Mouse (Mus musculus): Measurements from ENCODE around the gene Cfc1.

The Cfc1 gene

DNA sequence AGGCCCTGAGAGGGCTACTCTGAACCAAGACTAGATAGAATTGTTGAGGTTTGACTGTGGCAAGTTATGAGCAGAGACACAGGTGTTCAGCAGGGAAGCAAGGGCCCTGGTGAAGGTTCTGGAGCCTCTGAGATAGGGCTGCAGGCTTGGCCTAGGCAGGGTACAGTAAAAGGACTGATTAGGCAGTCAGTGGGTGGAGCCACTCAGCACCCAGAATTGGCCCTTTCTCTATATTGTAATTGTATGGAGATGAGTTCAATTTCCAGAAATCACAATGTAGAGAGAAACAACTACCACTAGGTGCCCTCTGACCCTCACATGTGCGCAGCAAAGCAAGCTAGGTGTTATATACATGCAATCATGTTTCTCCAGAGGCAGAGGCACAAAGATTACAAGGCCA is 18.2 kb downstream of the Cfc1 start:
- no peak for DNase-seq (ENCODE audit: low read depth, low spot score)

- DNase-seq (ENCODE audit: low read depth, low spot score), result no peak
Observed at GRCm38 (mm10) chr1:34554275-34554674, 18.8 kb downstream of the Cfc1 start.

DNA sequence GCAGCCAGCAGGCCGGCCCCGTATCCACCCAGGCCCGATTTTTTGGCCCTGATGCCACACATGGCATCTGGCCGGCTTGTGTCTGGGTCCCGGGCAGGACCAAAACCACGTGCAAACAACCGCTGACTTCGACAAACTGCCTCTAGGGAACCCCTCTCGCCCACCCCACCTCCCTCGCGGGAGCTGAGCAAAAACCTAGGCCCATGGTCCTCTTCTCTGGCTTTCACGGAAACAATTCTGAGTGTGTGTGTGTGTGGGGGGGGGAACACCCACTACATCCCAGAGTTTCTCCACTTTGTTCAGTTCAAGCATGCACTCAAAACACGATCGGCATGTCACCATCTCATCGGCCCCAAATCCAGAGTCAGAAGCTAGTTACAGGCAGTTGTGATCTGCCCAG is 25.4 kb downstream of the Cfc1 start, which contains the start of gene Prss40:
Gene Prss40, minus strand, starts transcription at position 101 of the 400 bp plus-strand sequence.
- no peak for DNase-seq (ENCODE audit: low read depth, low spot score)

GRCm38 (mm10) chr1:34564383-34565045 is 29.1 kb downstream of the Cfc1 start:
- no peak for DNase-seq (ENCODE audit: low read depth, low spot score)

DNA sequence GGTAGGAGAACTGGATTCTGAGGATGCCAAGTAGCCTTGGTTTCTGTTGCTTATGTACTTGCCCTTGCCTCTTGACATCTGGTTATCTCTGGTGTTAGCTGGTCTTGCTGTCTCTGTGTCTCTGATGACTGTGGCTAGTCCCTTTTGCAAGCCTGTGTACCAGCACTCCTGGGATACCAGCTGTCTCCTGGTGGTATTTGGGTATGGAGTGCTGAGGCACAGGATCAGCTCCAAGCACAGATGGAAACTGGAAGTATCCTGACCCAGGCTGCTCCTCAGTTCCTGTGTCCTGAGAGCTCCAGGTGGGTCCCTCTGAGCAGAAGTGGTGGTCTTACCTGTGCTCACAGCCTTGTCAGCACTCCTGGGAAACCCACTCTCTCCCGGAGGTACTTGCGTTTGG is 32.7 kb downstream of the Cfc1 start:
- DNase-seq (ENCODE audit: low read depth, low spot score), result no peak

- no peak for DNase-seq (ENCODE audit: low read depth, low spot score)
Observed at GRCm38 (mm10) chr1:34569876-34570275, 34.4 kb downstream of the Cfc1 start.

DNA sequence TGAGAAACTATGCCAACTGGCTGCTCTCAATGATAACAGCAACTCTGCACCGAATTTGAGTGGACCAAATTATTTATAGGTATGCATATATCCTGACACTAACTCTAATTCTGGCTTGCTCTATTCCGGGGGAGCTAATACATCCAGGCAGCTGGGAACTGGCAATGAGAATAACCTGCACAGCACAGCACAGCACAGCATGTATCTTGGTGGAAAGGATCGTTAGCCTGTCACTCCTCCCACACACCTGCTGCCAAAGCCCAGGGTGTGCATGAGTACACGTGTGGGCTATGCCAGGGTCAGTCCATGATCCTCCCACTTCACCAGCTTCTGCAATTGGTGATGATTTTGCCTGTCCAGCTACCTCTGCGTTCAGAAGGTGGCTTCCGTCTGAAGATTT is 36.0 kb downstream of the Cfc1 start:
- no peak for DNase-seq (ENCODE audit: low read depth, low spot score)

DNA sequence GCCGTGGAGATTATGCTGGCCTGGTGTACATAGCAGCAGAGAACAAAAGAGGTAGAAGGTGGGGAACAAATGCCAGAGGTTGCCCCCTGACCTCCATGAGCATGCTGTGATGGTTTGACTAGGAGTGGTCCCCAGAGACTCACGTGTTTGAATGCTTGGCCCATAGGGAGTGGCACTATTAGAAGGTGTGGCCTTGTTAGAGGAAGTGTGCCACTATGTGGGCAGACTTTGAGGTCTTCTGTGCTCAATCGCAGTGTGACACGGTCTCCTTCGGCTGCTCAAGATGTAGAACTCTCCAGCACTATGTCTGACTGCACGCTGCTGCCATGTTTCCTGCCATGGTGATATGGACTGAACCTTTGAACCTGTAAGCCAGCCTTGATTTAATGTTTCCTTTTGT is 37.8 kb downstream of the Cfc1 start:
- DNase-seq (ENCODE audit: low read depth, low spot score), result no peak

DNA sequence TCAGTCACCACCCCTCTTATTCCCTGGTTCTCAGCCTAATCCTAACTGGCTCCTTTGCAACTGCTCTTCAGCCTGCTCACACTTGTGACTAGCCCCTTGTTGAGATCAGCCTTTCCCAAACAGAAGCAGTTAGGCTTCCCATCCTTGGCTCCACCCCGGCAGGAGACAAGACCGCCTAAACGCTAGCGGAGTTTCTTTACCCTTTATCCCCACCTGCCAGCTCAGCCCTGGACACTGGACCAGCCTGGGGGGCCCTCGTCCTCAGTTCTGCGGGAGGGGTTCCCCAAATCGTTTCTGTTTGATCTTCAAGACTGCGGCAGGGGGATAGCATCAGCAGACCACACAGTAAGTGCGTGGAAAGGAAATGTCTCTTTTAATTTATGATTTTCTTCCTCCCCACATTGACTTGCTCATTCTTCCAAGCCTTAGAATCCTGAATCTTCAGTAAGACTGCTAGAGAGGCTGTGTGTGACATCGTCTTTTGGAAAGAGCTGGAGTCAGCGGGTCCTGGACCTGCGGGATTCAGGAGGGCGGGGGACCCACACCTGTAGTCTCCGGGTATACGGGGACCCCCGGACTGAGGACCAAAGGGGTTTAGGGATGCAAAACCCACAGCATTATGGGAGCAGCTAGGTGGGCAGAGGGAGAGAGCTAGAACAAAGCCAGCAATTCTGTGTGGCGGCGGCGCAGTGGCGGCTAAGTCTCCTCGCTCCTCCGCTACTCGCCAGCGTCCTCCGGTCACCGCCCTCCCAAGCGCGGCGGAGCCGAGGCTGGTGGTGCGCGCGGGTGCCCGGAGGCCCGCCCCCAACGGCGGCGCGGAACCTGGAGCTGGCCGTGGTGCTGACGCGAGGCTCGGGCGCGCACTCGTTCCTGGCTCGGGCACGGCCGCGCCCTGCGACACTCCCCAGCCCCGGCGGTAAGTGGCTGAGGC is 43.7 kb downstream of the Cfc1 start, which contains the start of gene Amer3:
Gene Amer3, plus strand, starts transcription at position 807 of the 931 bp plus-strand sequence.
- peak; percentile 49 for DNase-seq (ENCODE audit: low read depth, low spot score)

DNA sequence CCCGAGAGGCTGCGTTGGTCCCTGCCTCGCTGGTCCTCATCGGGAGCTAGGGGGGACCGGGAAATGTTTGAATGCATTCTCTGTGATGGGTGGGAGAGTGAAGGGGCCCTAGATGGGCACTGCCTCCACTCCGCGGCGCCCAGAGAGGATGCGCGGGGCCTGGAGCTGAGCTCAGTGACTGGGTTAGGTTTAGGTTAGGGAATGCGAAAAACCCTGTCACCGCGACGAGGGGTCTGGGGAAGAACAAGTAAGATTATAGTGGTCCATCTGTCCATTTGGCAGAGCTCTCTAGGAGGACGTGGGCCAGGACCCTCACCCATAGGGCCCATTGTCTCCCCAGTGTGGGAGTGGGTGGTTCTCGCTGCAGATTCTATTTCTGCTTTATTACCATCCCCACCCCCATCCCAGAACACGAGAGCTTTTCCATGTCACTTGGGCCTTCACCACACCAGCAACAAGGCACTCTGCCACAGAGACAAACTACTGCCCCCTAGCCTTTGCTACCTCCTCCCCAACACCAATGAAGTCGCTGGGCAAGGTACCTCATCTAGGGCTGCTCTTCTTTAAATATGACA is 44.4 kb downstream of the Cfc1 start:
- no peak for DNase-seq (ENCODE audit: low read depth, low spot score)

- no peak for DNase-seq (ENCODE audit: low read depth, low spot score)
Observed at GRCm38 (mm10) chr1:34582218-34582617, 46.8 kb downstream of the Cfc1 start.

DNA sequence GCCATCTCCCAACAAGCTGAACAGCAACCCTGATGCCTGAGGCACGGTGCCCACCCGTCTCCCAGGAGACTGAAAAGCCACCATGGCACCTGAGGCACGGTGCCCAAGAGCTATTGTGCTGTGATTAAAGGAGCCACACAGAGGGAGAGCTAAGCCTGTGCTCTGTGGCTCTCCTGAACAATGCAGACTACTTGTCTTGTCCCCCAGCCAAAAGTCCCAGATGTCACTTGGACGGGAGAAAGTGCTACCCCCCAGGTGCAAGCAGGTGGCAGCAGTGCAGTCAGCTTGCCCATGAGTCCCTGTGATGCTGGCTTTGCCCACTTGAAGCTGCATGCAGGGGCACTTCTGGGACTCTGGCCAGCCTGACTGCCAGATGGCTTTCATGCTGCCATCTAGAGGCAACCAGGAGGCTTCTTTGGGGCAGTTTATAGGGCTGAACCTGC is 48.4 kb downstream of the Cfc1 start:
- no peak for DNase-seq (ENCODE audit: low read depth, low spot score)

DNA sequence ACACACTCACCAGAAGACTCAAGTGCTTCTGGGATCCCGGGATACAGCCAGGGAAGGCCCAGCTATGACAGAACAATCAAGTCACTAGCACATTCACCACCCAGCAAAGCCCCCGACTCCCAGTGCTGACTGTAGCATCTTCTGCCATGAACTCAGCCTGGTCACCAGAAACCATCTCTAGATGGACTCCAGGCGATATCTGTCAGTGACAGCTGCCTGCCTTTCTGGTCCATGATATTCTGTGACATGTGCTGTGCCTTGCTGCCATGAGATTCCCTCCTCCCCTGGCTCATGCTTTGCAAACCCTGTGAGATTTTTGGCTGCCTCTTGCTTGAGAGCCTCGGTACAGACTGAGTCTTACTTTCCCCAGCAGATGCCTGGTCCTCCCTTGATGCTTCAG is 49.3 kb downstream of the Cfc1 start:
- DNase-seq (ENCODE audit: low read depth, low spot score), result no peak

GRCm38 (mm10) chr1:34587298-34588096 is 52.0 kb downstream of the Cfc1 start:
- no peak for DNase-seq (ENCODE audit: low read depth, low spot score)

All from CD4-positive helper T cell, adult 2 months (primary cell).